Comparison of ENCODE assay signal across 18 mouse cellular contexts in the genomic region with DNA sequence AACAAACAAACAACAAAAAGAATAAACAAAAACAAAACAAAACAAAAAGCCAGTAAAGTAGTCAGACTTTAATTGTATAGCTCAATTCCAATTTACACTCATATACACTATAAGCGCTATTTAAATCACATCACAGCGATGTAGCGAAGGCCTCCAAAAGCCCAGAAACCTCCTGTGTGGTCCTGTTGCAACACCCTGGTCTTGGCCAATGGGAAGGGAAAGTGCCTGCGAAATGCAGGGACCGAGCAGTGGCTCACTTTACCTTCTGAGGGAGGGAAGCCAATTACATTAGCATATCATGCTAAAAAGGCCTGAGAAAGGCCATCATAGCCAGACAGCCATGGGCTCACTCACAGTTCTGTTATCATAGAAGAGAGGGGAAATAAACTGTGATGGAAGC. TPM values are rescaled to one million over a fixed set of nuclear protein-coding genes. Genes with fewer than 3 reads are reported as not detected.
DNase-seq lines count a peak whose midpoint lies in the region; ATAC-seq lines count a peak whose summit lies in the region.
"Had no signal": no experiment of that assay in that cellular context is flagged by ENCODE, and none has a peak within 500 bp of the region (broad histone marks: within the 10 kb centered on the region; RNA-seq: fewer than 3 reads in every experiment).

No protein-coding gene starts in this region.

- H3K9me3 ChIP-seq in forebrain, embryonic 14.5 days (replicated peaks; ENCODE audit: control insufficient read depth, low read length), result no peaks in the 10 kb centered on the region
- H3K9me3 ChIP-seq in forebrain, embryonic 10.5 days, result no peaks in the 10 kb centered on the region
- no peaks in the 10 kb centered on the region for H3K9me3 ChIP-seq in lung, embryonic 15.5 days
- H3K9me3 ChIP-seq in midbrain, embryonic 13.5 days, result no peaks in the 10 kb centered on the region
- no peaks in the 10 kb centered on the region for H3K9me3 ChIP-seq in midbrain, embryonic 15.5 days
- H3K9me3 ChIP-seq: embryonic facial prominence, embryonic 10.5 days; heart, embryonic 12.5 days; hindbrain, embryonic 15.5 days had no signal

- H3K27me3 ChIP-seq in forebrain, embryonic 14.5 days (replicated peaks; ENCODE audit: control insufficient read depth, insufficient read depth, low read length), result no peaks in the 10 kb centered on the region
- no peaks in the 10 kb centered on the region for H3K27me3 ChIP-seq in forebrain, embryonic 10.5 days (ENCODE audit: poor library complexity, severe bottlenecking)
- H3K27me3 ChIP-seq in lung, embryonic 15.5 days, result no peaks in the 10 kb centered on the region
- H3K27me3 ChIP-seq in midbrain, embryonic 13.5 days, result no peaks in the 10 kb centered on the region
- no peaks in the 10 kb centered on the region for H3K27me3 ChIP-seq in midbrain, embryonic 15.5 days (replicated peaks)
- H3K27me3 ChIP-seq: CH12.LX; heart, embryonic 12.5 days; hindbrain, embryonic 15.5 days; Patski had no signal

- H3K4me3 ChIP-seq in forebrain, embryonic 14.5 days (ENCODE audit: low read depth, low read length), result no peak overlapping the region
- no peak overlapping the region for H3K4me3 ChIP-seq in forebrain, embryonic 10.5 days
- H3K4me3 ChIP-seq in lung, embryonic 15.5 days, result no peak overlapping the region
- no peak overlapping the region for H3K4me3 ChIP-seq in midbrain, embryonic 13.5 days (replicated peaks)
- H3K4me3 ChIP-seq in midbrain, embryonic 15.5 days, result no peak overlapping the region
- H3K4me3 ChIP-seq: embryonic facial prominence, embryonic 10.5 days; heart, embryonic 12.5 days; hindbrain, embryonic 15.5 days had no signal

- peak; percentile 57; the same call in 1 of the 2 replicates for ATAC-seq in forebrain, embryonic 14.5 days
- ATAC-seq in lung, embryonic 15.5 days (ENCODE audit: borderline replicate concordance, extremely low read depth, low FRiP score, low TSS enrichment), result peak; percentile 52; the same call in 1 of the 2 replicates
- ATAC-seq in midbrain, embryonic 13.5 days, result 0 out of 2 replicates have a peak, but pooled peaks have one; percentile 60
- no peak for ATAC-seq in midbrain, embryonic 15.5 days (replicated peaks)
- ATAC-seq in megakaryocyte, adult 5-6 weeks (ENCODE audit: poor library complexity, severe bottlenecking), result peak; percentile 54; the same call in 1 of the 2 replicates
- ATAC-seq: activated CD4-positive, CD25-positive, alpha-beta regulatory T cell, adult 4 months; Patski had no signal

- no peak overlapping the region for H3K4me2 ChIP-seq in forebrain, embryonic 14.5 days (ENCODE audit: low read length)
- H3K4me2 ChIP-seq in lung, embryonic 15.5 days, result no peak overlapping the region
- no peak overlapping the region for H3K4me2 ChIP-seq in midbrain, embryonic 13.5 days (replicated peaks)
- no peak overlapping the region for H3K4me2 ChIP-seq in midbrain, embryonic 15.5 days
- H3K4me2 ChIP-seq: heart, embryonic 12.5 days; hindbrain, embryonic 15.5 days had no signal

- H3K27ac ChIP-seq in forebrain, embryonic 14.5 days (ENCODE audit: low read depth, low read length), result no peak overlapping the region
- H3K27ac ChIP-seq in forebrain, embryonic 10.5 days, result no peak overlapping the region
- H3K27ac ChIP-seq in lung, embryonic 15.5 days, result no peak overlapping the region
- no peak overlapping the region for H3K27ac ChIP-seq in midbrain, embryonic 13.5 days
- no peak overlapping the region for H3K27ac ChIP-seq in midbrain, embryonic 15.5 days
- H3K27ac ChIP-seq: embryonic facial prominence, embryonic 10.5 days; hindbrain, embryonic 15.5 days had no signal

- no peaks in the 10 kb centered on the region for H3K36me3 ChIP-seq in forebrain, embryonic 14.5 days (ENCODE audit: control insufficient read depth, insufficient read depth, low read length)
- H3K36me3 ChIP-seq in forebrain, embryonic 10.5 days (replicated peaks), result no peaks in the 10 kb centered on the region
- H3K36me3 ChIP-seq in lung, embryonic 15.5 days, result no peaks in the 10 kb centered on the region
- H3K36me3 ChIP-seq in midbrain, embryonic 13.5 days, result no peaks in the 10 kb centered on the region
- H3K36me3 ChIP-seq in midbrain, embryonic 15.5 days (replicated peaks), result no peaks in the 10 kb centered on the region
- H3K36me3 ChIP-seq: embryonic facial prominence, embryonic 10.5 days; heart, embryonic 12.5 days; hindbrain, embryonic 15.5 days had no signal

- WGBS in forebrain, embryonic 14.5 days, result 63% methylated on average over 5 of the region's 5 CpGs
- WGBS in forebrain, embryonic 10.5 days, result 79% methylated on average over 5 of the region's 5 CpGs
- 57% methylated on average over 5 of the region's 5 CpGs for WGBS in lung, embryonic 15.5 days
- 71% methylated on average over 5 of the region's 5 CpGs for WGBS in midbrain, embryonic 13.5 days
- WGBS in midbrain, embryonic 15.5 days, result 73% methylated on average over 5 of the region's 5 CpGs

- H3K9ac ChIP-seq in forebrain, embryonic 14.5 days (ENCODE audit: low read length), result no peak overlapping the region
- H3K9ac ChIP-seq in lung, embryonic 15.5 days, result no peak overlapping the region
- no peak overlapping the region for H3K9ac ChIP-seq in midbrain, embryonic 13.5 days (replicated peaks)
- no peak overlapping the region for H3K9ac ChIP-seq in midbrain, embryonic 15.5 days
- H3K9ac ChIP-seq: heart, embryonic 12.5 days; hindbrain, embryonic 15.5 days had no signal

- H3K4me1 ChIP-seq in forebrain, embryonic 14.5 days (ENCODE audit: control insufficient read depth, insufficient read depth, low read length), result no peaks in the 10 kb centered on the region
- H3K4me1 ChIP-seq in forebrain, embryonic 10.5 days, result peaks cover 33% of the 10 kb centered on the region
- peaks cover 6% of the 10 kb centered on the region; the same call in 1 of the 2 replicates for H3K4me1 ChIP-seq in lung, embryonic 15.5 days
- peaks cover 16% of the 10 kb centered on the region for H3K4me1 ChIP-seq in midbrain, embryonic 13.5 days (replicated peaks)
- peaks cover 6% of the 10 kb centered on the region; the same call in 1 of the 2 replicates for H3K4me1 ChIP-seq in midbrain, embryonic 15.5 days
- H3K4me1 ChIP-seq: hindbrain, embryonic 15.5 days had no signal

- DNase-seq in forebrain, embryonic 14.5 days (ENCODE audit: low spot score), result no peak
- DNase-seq in forebrain, embryonic 10.5 days (ENCODE audit: extremely low spot score, low spot score), result no peak
- DNase-seq in lung, postnatal 4 days, result no peak
- no peak for DNase-seq in thymus, postnatal 25 days
- DNase-seq: adrenal gland, postnatal 14 days; cerebellum, adult 2 months; cerebellum, postnatal 10 days; gastrocnemius, postnatal 14 days had no signal

RNA-seq across cellular contexts. Expression of a gene that starts 14.5 kb away (rescaled TPM):
- polyA plus RNA-seq in forebrain, embryonic 14.5 days (2014; fragmentation: Nextera tagmentation; extraction: Ambion mirVana), result 0.18 and 0.23 TPM in 2 replicates
- polyA plus RNA-seq in forebrain, embryonic 10.5 days (2016; fragmentation: Nextera tagmentation; extraction: Ambion mirVana), result 0.09 and 0.20 TPM in 2 replicates
- polyA plus RNA-seq in lung, embryonic 15.5 days (2015; fragmentation: Nextera tagmentation; extraction: Ambion mirVana), result 0.89 and 1.5 TPM in 2 replicates
- 0.08 TPM in 1 of 2 replicates, not detected in the other for polyA plus RNA-seq in midbrain, embryonic 13.5 days (2015; fragmentation: Nextera tagmentation; extraction: Ambion mirVana)
- 0.14 and 0.19 TPM in 2 replicates for polyA plus RNA-seq in midbrain, embryonic 15.5 days (2015; fragmentation: Nextera tagmentation; extraction: Ambion mirVana)
- 0.51 and 0.73 TPM in 2 replicates for total RNA-seq in megakaryocyte, adult 5-6 weeks (2015)
- total RNA-seq in megakaryocyte, adult 5-6 weeks (2017), result 0.62 and 1.7 TPM in 2 replicates
- total RNA-seq: adrenal gland, postnatal 14 days had no signal
- polyA plus RNA-seq: activated CD4-positive, CD25-positive, alpha-beta regulatory T cell, adult 4 months had no signal
